Mouse (Mus musculus): ENCODE results near the gene Slc35e3.
"Not testable (repeated sequence)": the region's sequence is repeated elsewhere in the genome, so short reads cannot be mapped to it uniquely, and the experiment has no call there.

Gene Slc35e3

GRCm38 (mm10) chr10:117761551-117761950 lies 15.4 kb upstream of the Slc35e3 start:
- no peak for DNase-seq

GRCm38 (mm10) chr10:117760831-117761335 lies 14.7 kb upstream of the Slc35e3 start:
- DNase-seq, result no peak

GRCm38 (mm10) chr10:117759844-117760630 lies 13.9 kb upstream of the Slc35e3 start:
- no peak for DNase-seq

- DNase-seq, result no peak
Observed at GRCm38 (mm10) chr10:117758749-117759727, 12.9 kb upstream of the Slc35e3 start.

- DNase-seq, result not testable (repeated sequence)
Observed at GRCm38 (mm10) chr10:117758344-117758743, 12.2 kb upstream of the Slc35e3 start.

- DNase-seq, result no peak
Observed at GRCm38 (mm10) chr10:117757796-117758342, 11.7 kb upstream of the Slc35e3 start.

- DNase-seq, result no peak
Observed at GRCm38 (mm10) chr10:117757259-117757658, 11.1 kb upstream of the Slc35e3 start.

- DNase-seq, result no peak
Observed at GRCm38 (mm10) chr10:117756784-117757183, 10.6 kb upstream of the Slc35e3 start.

- DNase-seq, result no peak
Observed at GRCm38 (mm10) chr10:117755799-117756467, 9.8 kb upstream of the Slc35e3 start.

GRCm38 (mm10) chr10:117755086-117755798 lies 9.1 kb upstream of the Slc35e3 start:
- DNase-seq, result no peak

- no peak for DNase-seq
Observed at GRCm38 (mm10) chr10:117754609-117754940, 8.4 kb upstream of the Slc35e3 start.

- no peak for DNase-seq
Observed at GRCm38 (mm10) chr10:117753711-117754608, 7.8 kb upstream of the Slc35e3 start.

- no peak for DNase-seq
Observed at GRCm38 (mm10) chr10:117752851-117753647, 6.9 kb upstream of the Slc35e3 start.

- DNase-seq, result no peak
Observed at GRCm38 (mm10) chr10:117752304-117752821, 6.2 kb upstream of the Slc35e3 start.

- DNase-seq, result no peak
Observed at GRCm38 (mm10) chr10:117751744-117752143, 5.6 kb upstream of the Slc35e3 start.

GRCm38 (mm10) chr10:117751282-117751610 lies 5.1 kb upstream of the Slc35e3 start:
- DNase-seq, result no peak

- no peak for DNase-seq
Observed at GRCm38 (mm10) chr10:117750529-117751281, 4.5 kb upstream of the Slc35e3 start.

GRCm38 (mm10) chr10:117749787-117750343 lies 3.7 kb upstream of the Slc35e3 start:
- DNase-seq, result no peak
